Mouse (Mus musculus) stomach, postnatal 0 days (tissue): ENCODE results near the gene Gm44805.

Source experiments
- CTCF ChIP-seq: IDR thresholded peaks from 2 replicates; pipeline ENCODE4 v1.5.1; 2016; ENCODE audit warnings: antibody characterized with exemption, low read depth, mild to moderate bottlenecking, moderate library complexity
- EP300 ChIP-seq: optimal IDR thresholded peaks from 2 replicates; pipeline ENCODE3; 2016; ENCODE audit warnings: antibody characterized with exemption

- TF ChIP-seq CTCF (no peak), EP300 (no peak)
Observed at GRCm38 (mm10) chr7:19633197-19633596, 48.0 kb downstream of the Gm44805 start.
